Mouse (Mus musculus): ENCODE measurements at regions not wholly inside any gene's neighbourhood (a gene's known extent, or its start where the extent isn't known, plus 50 kb on each side); places are given as distances from the start of the nearest gene placed in this dataset.
"Not testable (repeated sequence)": the region's sequence is repeated elsewhere in the genome, so short reads cannot be mapped to it uniquely, and the experiment has no call there.

- not testable (repeated sequence) for H3K4me1 ChIP-seq (ENCODE audit: control insufficient read depth, insufficient read depth, low read length); H3K36me3 ChIP-seq (ENCODE audit: control insufficient read depth, insufficient read depth, low read length); H3K4me3 ChIP-seq (ENCODE audit: insufficient read depth, low read depth, low read length); H3K27me3 ChIP-seq (replicated peaks; ENCODE audit: control insufficient read depth, insufficient read depth, low read length); H3K27ac ChIP-seq (ENCODE audit: insufficient read depth, low read depth, low read length)
- WGBS, result 59% methylated on average over 3 of the region's 3 CpGs
- DNase-seq, result peak; percentile 30
Observed at GRCm38 (mm10) chr14:44926368-44927203, 61.4 kb upstream of the Ptger2 start.

GRCm38 (mm10) chr14:44921786-44922185, 62.6 kb upstream of the Ptgdr start:
- not testable (repeated sequence) for H3K4me1 ChIP-seq (ENCODE audit: control insufficient read depth, insufficient read depth, low read length); H3K27me3 ChIP-seq (replicated peaks; ENCODE audit: control insufficient read depth, insufficient read depth, low read length); H3K27ac ChIP-seq (ENCODE audit: insufficient read depth, low read depth, low read length); H3K4me3 ChIP-seq (ENCODE audit: insufficient read depth, low read depth, low read length); H3K36me3 ChIP-seq (ENCODE audit: control insufficient read depth, insufficient read depth, low read length)
- peak; percentile 23 for DNase-seq

- no peak for DNase-seq
- TF ChIP-seq CTCF (conservative IDR thresholded peaks at IDR 0.05; ENCODE audit: insufficient read depth, insufficient read length, low read depth, low read length) (no peak), POLR2A (IDR thresholded peaks at IDR 0.05; ENCODE audit: low read depth, low read length) (no peak)
- H3K4me3 ChIP-seq (ENCODE audit: insufficient read depth, low read depth, low read length), result no peak overlapping the region
- H3K4me1 ChIP-seq (ENCODE audit: control insufficient read depth, insufficient read depth, low read length), result no peaks in the 10 kb centered on the region
- H3K36me3 ChIP-seq (ENCODE audit: control insufficient read depth, insufficient read depth, low read length), result no peaks in the 10 kb centered on the region
- WGBS, result 87% methylated on average over 3 of the region's 3 CpGs
- no peak overlapping the region for H3K27ac ChIP-seq (ENCODE audit: insufficient read depth, low read depth, low read length)
- no peaks in the 10 kb centered on the region for H3K27me3 ChIP-seq (replicated peaks; ENCODE audit: control insufficient read depth, insufficient read depth, low read length)
Observed at GRCm38 (mm10) chr14:44919389-44919788, 60.2 kb upstream of the Ptgdr start.

- Histone ChIP-seq H3K4me1 (ENCODE audit: control insufficient read depth, insufficient read depth, low read length) (no peaks in the 10 kb centered on the region), H3K4me3 (ENCODE audit: insufficient read depth, low read depth, low read length) (no peak overlapping the region), H3K27me3 (replicated peaks; ENCODE audit: control insufficient read depth, insufficient read depth, low read length) (no peaks in the 10 kb centered on the region), H3K36me3 (ENCODE audit: control insufficient read depth, insufficient read depth, low read length) (no peaks in the 10 kb centered on the region), H3K27ac (ENCODE audit: insufficient read depth, low read depth, low read length) (no peak overlapping the region)
- DNase-seq, result no peak
- WGBS, result 52% methylated on average over 2 of the region's 2 CpGs
- TF ChIP-seq CTCF (conservative IDR thresholded peaks at IDR 0.05; ENCODE audit: insufficient read depth, insufficient read length, low read depth, low read length), result no peak
- TF ChIP-seq POLR2A (IDR thresholded peaks at IDR 0.05; ENCODE audit: low read depth, low read length), result no peak
Observed at GRCm38 (mm10) chr14:44915627-44916026, 56.5 kb upstream of the Ptgdr start.

GRCm38 (mm10) chr14:44912740-44913139, 53.6 kb upstream of the Ptgdr start:
- Histone ChIP-seq H3K27ac (ENCODE audit: insufficient read depth, low read depth, low read length) (no peak overlapping the region), H3K4me3 (ENCODE audit: insufficient read depth, low read depth, low read length) (no peak overlapping the region), H3K4me1 (ENCODE audit: control insufficient read depth, insufficient read depth, low read length) (no peaks in the 10 kb centered on the region), H3K36me3 (ENCODE audit: control insufficient read depth, insufficient read depth, low read length) (no peaks in the 10 kb centered on the region), H3K27me3 (replicated peaks; ENCODE audit: control insufficient read depth, insufficient read depth, low read length) (no peaks in the 10 kb centered on the region)
- TF ChIP-seq POLR2A (IDR thresholded peaks at IDR 0.05; ENCODE audit: low read depth, low read length), result no peak
- no peak for TF ChIP-seq CTCF (conservative IDR thresholded peaks at IDR 0.05; ENCODE audit: insufficient read depth, insufficient read length, low read depth, low read length)
- DNase-seq, result no peak
